Mouse (Mus musculus): ENCODE results near the gene Foxn1. TPM values are rescaled to one million over a fixed set of nuclear protein-coding genes. Genes with fewer than 3 reads are reported as not detected.
A peak's percentile ranks its signal among the peaks of the same experiment; 100 is the strongest.

Gene Foxn1
- total and polyA plus RNA-seq, 2 experiments from 2014 or later, result not detected

DNA sequence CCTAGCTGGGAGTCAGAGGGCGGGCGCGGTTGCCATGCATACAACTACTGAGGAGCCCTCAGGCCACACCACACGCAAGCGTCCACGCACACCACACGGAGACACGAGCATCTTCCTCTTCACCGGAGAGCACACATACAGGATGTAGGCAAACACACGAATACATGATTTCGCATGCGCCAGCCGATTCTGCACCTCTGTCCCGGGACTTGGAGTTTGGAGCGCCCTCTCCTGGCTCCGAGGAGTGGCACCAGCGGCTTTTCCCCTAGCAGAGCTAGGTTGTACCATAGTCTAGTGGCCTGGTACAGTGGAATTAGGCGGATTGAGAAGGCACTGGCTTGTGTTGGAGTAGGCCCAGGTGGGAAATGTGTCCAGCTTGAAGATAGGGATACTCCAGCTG is 11.0 kb upstream of the Foxn1 start:
- H3K4me2 ChIP-seq (ENCODE audit: low read depth, low read length, poor library complexity, severe bottlenecking), result peak overlapping the region; percentile 33; the same call in 1 of the 2 replicates
- ATAC-seq (ENCODE audit: low FRiP score), result no peak
- H3K4me1 ChIP-seq (ENCODE audit: insufficient read depth, low read length), result no peaks in the 10 kb centered on the region
- no peaks in the 10 kb centered on the region for H3K36me3 ChIP-seq (ENCODE audit: insufficient read depth, low read length)
- H3K27ac ChIP-seq (ENCODE audit: low read depth, low read length), result no peak overlapping the region
- no peaks in the 10 kb centered on the region for H3K9me3 ChIP-seq (ENCODE audit: low read length)
- 8% methylated on average over 18 of the region's 18 CpGs for WGBS
- no peak overlapping the region for H3K9ac ChIP-seq (replicated peaks; ENCODE audit: low read length, poor library complexity, severe bottlenecking)
- no peak overlapping the region for H3K4me3 ChIP-seq (ENCODE audit: low read depth, low read length)
- no peaks in the 10 kb centered on the region for H3K27me3 ChIP-seq (ENCODE audit: insufficient read depth, low read length)
- peak; percentile 74 for DNase-seq (ENCODE audit: low spot score)
- peak; percentile 81 for TF ChIP-seq CTCF (IDR thresholded peaks at IDR 0.05)

DNA sequence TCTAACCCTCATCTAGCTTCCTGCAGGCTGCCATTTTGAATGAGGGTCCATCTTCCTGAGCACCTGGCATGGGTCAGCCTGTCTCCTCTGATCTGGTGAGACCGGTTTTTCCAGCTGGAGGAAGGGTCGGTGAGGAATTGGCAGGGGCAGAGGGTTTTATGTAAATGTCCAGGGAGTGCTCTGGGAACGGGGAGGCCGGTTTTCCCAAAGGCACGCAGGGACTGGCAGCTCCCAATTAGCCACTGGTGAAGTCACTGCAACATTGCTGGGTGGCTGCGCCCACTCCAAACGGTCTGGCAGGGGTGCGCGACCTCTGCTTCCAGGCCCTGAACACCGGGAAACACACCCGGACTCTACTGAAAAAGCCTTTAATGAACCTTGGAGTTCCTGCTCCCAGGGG is 10.6 kb upstream of the Foxn1 start:
- Histone ChIP-seq H3K9me3 (ENCODE audit: low read length) (no peaks in the 10 kb centered on the region), H3K9ac (replicated peaks; ENCODE audit: low read length, poor library complexity, severe bottlenecking) (no peak overlapping the region), H3K27me3 (ENCODE audit: insufficient read depth, low read length) (no peaks in the 10 kb centered on the region), H3K4me2 (ENCODE audit: low read depth, low read length, poor library complexity, severe bottlenecking) (peak overlapping the region; percentile 33; the same call in 1 of the 2 replicates), H3K36me3 (ENCODE audit: insufficient read depth, low read length) (no peaks in the 10 kb centered on the region), H3K4me1 (ENCODE audit: insufficient read depth, low read length) (no peaks in the 10 kb centered on the region), H3K4me3 (ENCODE audit: low read depth, low read length) (no peak overlapping the region), H3K27ac (ENCODE audit: low read depth, low read length) (no peak overlapping the region)
- ATAC-seq (ENCODE audit: low FRiP score) (no peak), DNase-seq (ENCODE audit: low spot score) (no peak)
- 36% methylated on average over 11 of the region's 11 CpGs for WGBS
- TF ChIP-seq CTCF (IDR thresholded peaks at IDR 0.05), result no peak

DNA sequence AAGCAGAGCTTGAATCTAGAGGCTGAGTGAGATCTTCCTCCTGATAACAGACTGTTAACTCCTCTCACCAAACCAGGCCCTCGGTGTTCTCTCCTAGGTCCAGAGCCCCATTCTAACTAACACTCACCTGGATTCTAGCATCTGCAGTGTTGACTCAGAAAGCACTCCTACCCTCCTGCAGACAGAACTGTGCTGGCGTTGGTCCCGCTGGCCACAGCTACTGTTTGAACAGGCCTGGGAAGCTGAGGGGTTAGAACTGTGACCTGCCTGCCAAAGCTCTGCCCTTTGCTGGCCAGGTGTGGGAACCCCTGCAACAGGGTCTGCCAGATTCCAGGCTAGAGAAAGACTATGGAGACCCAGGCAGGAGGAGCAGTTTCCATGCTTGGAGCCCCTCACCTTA is 6.4 kb upstream of the Foxn1 start:
- 89% methylated on average over 3 of the region's 3 CpGs for WGBS
- no peak for DNase-seq (ENCODE audit: low spot score)

DNA sequence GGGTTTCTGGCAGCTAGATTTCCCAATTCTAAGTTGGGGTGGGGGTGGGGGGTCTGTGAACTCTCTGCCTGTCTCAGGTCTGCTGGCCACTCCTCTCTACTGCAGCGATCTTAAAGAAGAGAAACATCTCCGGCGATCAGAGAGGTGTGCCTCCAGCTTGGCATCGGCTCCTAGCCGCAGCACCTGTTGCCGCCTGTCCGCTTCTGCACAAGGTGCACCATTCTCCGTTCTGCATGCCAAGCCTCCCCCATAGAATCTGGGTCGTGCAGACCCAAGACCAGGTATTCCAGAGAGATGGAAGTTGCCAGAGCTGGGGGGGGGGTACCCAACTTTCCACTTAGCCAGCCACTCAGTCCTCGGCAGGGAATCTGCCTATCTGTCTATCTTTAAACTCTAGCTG is 582 bp downstream of the Foxn1 start:
- Histone ChIP-seq H3K9me3 (ENCODE audit: low read length) (no peaks in the 10 kb centered on the region), H3K4me1 (ENCODE audit: insufficient read depth, low read length) (no peaks in the 10 kb centered on the region), H3K4me2 (ENCODE audit: low read depth, low read length, poor library complexity, severe bottlenecking) (no peak overlapping the region), H3K4me3 (ENCODE audit: low read depth, low read length) (no peak overlapping the region), H3K36me3 (ENCODE audit: insufficient read depth, low read length) (no peaks in the 10 kb centered on the region), H3K27ac (ENCODE audit: low read depth, low read length) (no peak overlapping the region), H3K9ac (replicated peaks; ENCODE audit: low read length, poor library complexity, severe bottlenecking) (no peak overlapping the region), H3K27me3 (ENCODE audit: insufficient read depth, low read length) (no peaks in the 10 kb centered on the region)
- DNase-seq (ENCODE audit: low spot score), result no peak
- 86% methylated on average over 10 of the region's 10 CpGs for WGBS
- ATAC-seq (ENCODE audit: low FRiP score), result no peak
- TF ChIP-seq CTCF (IDR thresholded peaks at IDR 0.05), result no peak

More for the DNA sequence above, 6.4 kb upstream of the Foxn1 start:
- H3K36me3 ChIP-seq (ENCODE audit: insufficient read depth, low read length), result no peaks in the 10 kb centered on the region
- H3K4me3 ChIP-seq (ENCODE audit: low read depth, low read length), result no peak overlapping the region
- no peaks in the 10 kb centered on the region for H3K4me1 ChIP-seq (ENCODE audit: insufficient read depth, low read length)
- H3K9ac ChIP-seq (replicated peaks; ENCODE audit: low read length, poor library complexity, severe bottlenecking), result no peak overlapping the region
- ATAC-seq (ENCODE audit: low FRiP score), result no peak
- no peaks in the 10 kb centered on the region for H3K27me3 ChIP-seq (ENCODE audit: insufficient read depth, low read length)
- no peaks in the 10 kb centered on the region for H3K9me3 ChIP-seq (ENCODE audit: low read length)
- no peak overlapping the region for H3K4me2 ChIP-seq (ENCODE audit: low read depth, low read length, poor library complexity, severe bottlenecking)
- H3K27ac ChIP-seq (ENCODE audit: low read depth, low read length), result no peak overlapping the region
- no peak for TF ChIP-seq CTCF (IDR thresholded peaks at IDR 0.05)

DNA sequence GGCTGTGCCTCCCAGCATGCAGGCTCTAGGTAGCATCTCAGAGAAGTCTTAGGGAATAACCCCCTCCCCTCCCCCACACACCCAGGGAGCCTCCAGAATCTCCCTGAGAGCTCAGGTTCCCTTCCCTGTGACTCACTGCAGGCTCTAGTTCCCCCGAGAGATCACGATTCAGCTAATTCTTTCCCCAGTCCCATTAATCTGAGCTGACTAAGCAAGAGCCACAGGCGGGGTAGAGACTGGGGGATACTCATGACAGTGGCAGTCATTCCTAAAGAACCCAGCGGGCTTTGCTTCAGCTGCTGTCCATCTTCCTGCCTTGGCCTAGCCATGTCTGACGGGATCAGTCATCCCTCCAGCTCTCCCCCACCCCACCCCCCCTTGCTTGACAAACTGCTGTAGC is 3.7 kb downstream of the Foxn1 start:
- 24% methylated on average over 5 of the region's 5 CpGs for WGBS
- Histone ChIP-seq H3K27ac (ENCODE audit: low read depth, low read length) (no peak overlapping the region), H3K4me3 (ENCODE audit: low read depth, low read length) (no peak overlapping the region), H3K9me3 (ENCODE audit: low read length) (no peaks in the 10 kb centered on the region), H3K36me3 (ENCODE audit: insufficient read depth, low read length) (no peaks in the 10 kb centered on the region), H3K4me2 (ENCODE audit: low read depth, low read length, poor library complexity, severe bottlenecking) (no peak overlapping the region), H3K27me3 (ENCODE audit: insufficient read depth, low read length) (no peaks in the 10 kb centered on the region), H3K9ac (replicated peaks; ENCODE audit: low read length, poor library complexity, severe bottlenecking) (no peak overlapping the region), H3K4me1 (ENCODE audit: insufficient read depth, low read length) (no peaks in the 10 kb centered on the region)
- DNase-seq (ENCODE audit: low spot score) (peak; percentile 21), ATAC-seq (ENCODE audit: low FRiP score) (no peak)
- no peak for TF ChIP-seq CTCF (IDR thresholded peaks at IDR 0.05)

DNA sequence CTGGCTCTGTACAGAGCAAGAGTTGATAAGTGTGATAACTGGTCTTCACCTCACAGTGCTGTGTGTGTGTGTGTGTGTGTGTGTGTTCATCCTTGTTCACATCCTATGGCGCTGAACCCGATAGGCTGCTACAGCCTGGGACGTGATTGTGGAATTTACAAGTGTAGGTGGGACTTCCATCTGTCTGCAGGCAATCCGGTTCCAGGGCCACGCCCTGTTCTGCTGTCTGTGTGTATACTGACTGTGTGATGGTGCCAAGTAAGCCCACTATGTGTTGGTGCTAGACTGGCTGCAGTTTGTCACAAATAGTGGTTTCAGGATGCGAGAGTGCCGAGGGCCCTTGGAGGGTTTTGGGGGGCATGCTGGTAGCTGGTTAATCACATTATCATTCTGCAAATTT is 4.1 kb downstream of the Foxn1 start:
- H3K27me3 ChIP-seq (ENCODE audit: insufficient read depth, low read length), result no peaks in the 10 kb centered on the region
- H3K4me1 ChIP-seq (ENCODE audit: insufficient read depth, low read length), result no peaks in the 10 kb centered on the region
- H3K9ac ChIP-seq (replicated peaks; ENCODE audit: low read length, poor library complexity, severe bottlenecking), result no peak overlapping the region
- no peak overlapping the region for H3K27ac ChIP-seq (ENCODE audit: low read depth, low read length)
- H3K36me3 ChIP-seq (ENCODE audit: insufficient read depth, low read length), result no peaks in the 10 kb centered on the region
- 83% methylated on average over 7 of the region's 7 CpGs for WGBS
- no peak for ATAC-seq (ENCODE audit: low FRiP score)
- no peak for TF ChIP-seq CTCF (IDR thresholded peaks at IDR 0.05)
- no peak for DNase-seq (ENCODE audit: low spot score)
- H3K4me2 ChIP-seq (ENCODE audit: low read depth, low read length, poor library complexity, severe bottlenecking), result no peak overlapping the region
- H3K4me3 ChIP-seq (ENCODE audit: low read depth, low read length), result no peak overlapping the region
- H3K9me3 ChIP-seq (ENCODE audit: low read length), result no peaks in the 10 kb centered on the region

All from midbrain, postnatal 0 days (tissue).